Mouse (Mus musculus) heart, adult 11 months (tissue): Measurements from ENCODE around the gene Abcg1.

Source experiments
- DNase-seq: peaks from one replicate; pipeline ENCODE4 v3.0.0; 2022

Abcg1 gene

GRCm38 (mm10) chr17:31057151-31057890 is at the start of gene Abcg1:
TSS of gene Abcg1 (plus strand) at chr17:31057675.
- DNase-seq, result peak; percentile 96

GRCm38 (mm10) chr17:31008416-31008815 is 49.1 kb upstream of the Abcg1 start:
- no peak for DNase-seq

GRCm38 (mm10) chr17:31011551-31012394 is 45.7 kb upstream of the Abcg1 start:
- no peak for DNase-seq

- DNase-seq, result no peak
Observed at GRCm38 (mm10) chr17:31018267-31018666, 39.2 kb upstream of the Abcg1 start.

GRCm38 (mm10) chr17:31019505-31019904 is 38.0 kb upstream of the Abcg1 start:
- DNase-seq, result no peak

- no peak for DNase-seq
Observed at GRCm38 (mm10) chr17:31020078-31020477, 37.4 kb upstream of the Abcg1 start.

- DNase-seq, result no peak
Observed at GRCm38 (mm10) chr17:31021276-31021675, 36.2 kb upstream of the Abcg1 start.

- DNase-seq, result no peak
Observed at GRCm38 (mm10) chr17:31024125-31024781, 33.2 kb upstream of the Abcg1 start.

- no peak for DNase-seq
Observed at GRCm38 (mm10) chr17:31024782-31025125, 32.7 kb upstream of the Abcg1 start.

GRCm38 (mm10) chr17:31026986-31027385 is 30.5 kb upstream of the Abcg1 start:
- no peak for DNase-seq

- DNase-seq, result no peak
Observed at GRCm38 (mm10) chr17:31027723-31028122, 29.8 kb upstream of the Abcg1 start.

GRCm38 (mm10) chr17:31028821-31029370 is 28.6 kb upstream of the Abcg1 start:
- DNase-seq, result peak; percentile 64

- DNase-seq, result peak; percentile 70
Observed at GRCm38 (mm10) chr17:31029407-31029806, 28.1 kb upstream of the Abcg1 start.

GRCm38 (mm10) chr17:31032341-31032740 is 25.1 kb upstream of the Abcg1 start:
- DNase-seq, result peak; percentile 60

- peak; percentile 83 for DNase-seq
Observed at GRCm38 (mm10) chr17:31033251-31033650, 24.2 kb upstream of the Abcg1 start.

- peak; percentile 82 for DNase-seq
Observed at GRCm38 (mm10) chr17:31034165-31034564, 23.3 kb upstream of the Abcg1 start.

GRCm38 (mm10) chr17:31034674-31035356 is 22.7 kb upstream of the Abcg1 start:
- peak; percentile 83 for DNase-seq

GRCm38 (mm10) chr17:31036168-31036876 is 21.2 kb upstream of the Abcg1 start:
- peak; percentile 79 for DNase-seq

- peak; percentile 54 for DNase-seq
Observed at GRCm38 (mm10) chr17:31037331-31037730, 20.1 kb upstream of the Abcg1 start.

GRCm38 (mm10) chr17:31038381-31038780 is 19.1 kb upstream of the Abcg1 start:
- peak; percentile 98 for DNase-seq

- DNase-seq, result peak; percentile 95
Observed at GRCm38 (mm10) chr17:31039626-31040025, 17.8 kb upstream of the Abcg1 start.

- peak; percentile 92 for DNase-seq
Observed at GRCm38 (mm10) chr17:31040421-31040820, 17.1 kb upstream of the Abcg1 start.
